Mouse (Mus musculus) intestine, embryonic 16.5 days (tissue): ENCODE measurements around the gene Ccnt2. TPM values are rescaled to one million over a fixed set of nuclear protein-coding genes. Genes with fewer than 3 reads are reported as not detected.

Experiments used
- ATAC-seq: fragments of 200-750 bp; cut with Nextera tagmentation; 2 replicates; pipeline ENCODE4 v1.8.0; 2017; ENCODE audit warnings: moderate TSS enrichment, moderate library complexity
- H3K27ac ChIP-seq: fragments of 300-500 bp; sonication (generic); 2 replicates; pipeline ENCODE4 v1.5.1; 2014; ENCODE audit warnings: mild to moderate bottlenecking, low read length
- H3K27me3 ChIP-seq: fragments of 300-500 bp; sonication (generic); replicated peaks from 2 replicates; pipeline ENCODE4 v1.6.1; 2014; ENCODE audit warnings: low read length, control low read depth, mixed read lengths; ENCODE audit not compliant: control insufficient read depth, insufficient read depth
- H3K36me3 ChIP-seq: fragments of 300-500 bp; sonication (generic); 2 replicates; pipeline ENCODE4 v1.6.1; 2014; ENCODE audit warnings: low read length, control low read depth; ENCODE audit not compliant: control insufficient read depth, insufficient read depth
- H3K4me1 ChIP-seq: fragments of 300-500 bp; sonication (generic); 2 replicates; pipeline ENCODE4 v1.6.1; 2014; ENCODE audit warnings: low read length, control low read depth, mixed read lengths; ENCODE audit not compliant: control insufficient read depth, insufficient read depth
- H3K4me2 ChIP-seq: fragments of 300-500 bp; sonication (generic); 2 replicates; pipeline ENCODE4 v1.6.1; 2014; ENCODE audit warnings: low read depth, low read length, control low read depth
- H3K4me3 ChIP-seq: fragments of 300-500 bp; sonication (generic); 2 replicates; pipeline ENCODE4 v1.5.1; 2014; ENCODE audit warnings: mild to moderate bottlenecking, low read length
- H3K9ac ChIP-seq: fragments of 300-500 bp; sonication (generic); 2 replicates; pipeline ENCODE4 v1.6.1; 2014; ENCODE audit warnings: low read depth, low read length
- H3K9me3 ChIP-seq: fragments of 300-500 bp; sonication (generic); 2 replicates; pipeline ENCODE4 v1.6.1; 2016; ENCODE audit warnings: low read length, control low read depth; ENCODE audit not compliant: control insufficient read depth
- whole genome bisulfite sequencing: fragments of 180-500 bp; shearing (Covaris S2); extraction: QIAGEN DNeasy Blood & Tissue Kit; methylation state at CpG from one replicate; pipeline ENCODE4 v1.1.7; 2014; 5-methylcytosine and 5-hydroxymethylcytosine counted together
- polyA plus RNA-seq: library from polyadenylated mRNA; unstranded; fragments of >200 nt; fragmentation: Nextera tagmentation; extraction: Ambion mirVana; gene quantifications from 2 replicates; pipeline ENCODE4 v1.2.1, GENCODE M21; 2015

The Ccnt2 gene
- polyA plus RNA-seq, 1 experiment from 2014 or later, result 51.5 TPM

DNA sequence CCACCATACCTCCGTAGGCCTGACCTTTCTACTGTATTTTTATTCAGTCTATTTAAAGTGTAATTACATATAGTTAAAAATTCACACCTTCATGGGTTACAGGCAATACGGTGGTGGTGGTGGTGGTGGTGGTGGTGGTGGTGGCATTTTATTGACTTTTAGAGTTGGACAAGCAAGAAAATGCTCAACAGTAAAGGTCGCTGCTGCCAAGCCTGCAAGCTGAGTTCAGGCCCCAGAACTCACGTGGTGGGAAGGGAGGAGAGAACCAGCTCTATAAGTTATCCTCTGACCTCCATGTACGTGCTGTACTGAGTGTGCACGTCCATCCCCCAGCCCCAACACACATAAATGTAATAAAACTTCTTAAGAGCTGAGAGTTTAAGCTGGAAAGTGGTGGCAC, 42.4 kb downstream of the Ccnt2 start:
- no peaks in the 10 kb centered on the region for H3K4me1 ChIP-seq
- no peaks in the 10 kb centered on the region for H3K9me3 ChIP-seq
- no peak overlapping the region for H3K27ac ChIP-seq
- WGBS, result 84% methylated on average over 6 of the region's 6 CpGs
- no peaks in the 10 kb centered on the region for H3K36me3 ChIP-seq
- no peak overlapping the region for H3K4me3 ChIP-seq
- ATAC-seq, result no peak
- H3K9ac ChIP-seq, result no peak overlapping the region
- H3K4me2 ChIP-seq, result no peak overlapping the region
- H3K27me3 ChIP-seq, result no peaks in the 10 kb centered on the region

DNA sequence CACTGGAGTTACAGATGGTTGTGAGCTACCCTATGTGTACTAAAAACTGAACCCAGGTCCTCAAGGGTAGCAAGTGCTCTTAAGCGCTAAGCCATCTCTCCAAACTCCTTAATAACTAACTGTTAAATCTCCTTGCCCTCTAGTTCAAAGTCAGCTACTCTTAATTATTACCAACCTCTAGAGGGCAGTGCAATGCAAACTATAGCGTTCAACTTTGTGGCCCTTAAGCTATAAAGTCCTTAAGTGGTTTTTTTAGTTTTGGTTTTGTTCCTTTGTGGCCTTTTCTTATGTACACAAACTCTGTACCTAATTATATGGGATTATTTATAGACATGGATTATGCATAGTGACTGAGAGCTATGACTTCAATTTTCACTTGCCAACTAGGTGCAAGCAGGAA, 53.4 kb downstream of the Ccnt2 start:
- H3K9me3 ChIP-seq, result no peaks in the 10 kb centered on the region
- H3K4me2 ChIP-seq, result no peak overlapping the region
- WGBS, result 17% methylated on average over 2 of the region's 2 CpGs
- H3K4me3 ChIP-seq, result no peak overlapping the region
- peak; percentile 52; the same call in 1 of the 2 replicates for ATAC-seq
- no peaks in the 10 kb centered on the region for H3K4me1 ChIP-seq
- no peak overlapping the region for H3K27ac ChIP-seq
- H3K9ac ChIP-seq, result no peak overlapping the region
- no peaks in the 10 kb centered on the region for H3K27me3 ChIP-seq
- H3K36me3 ChIP-seq, result no peaks in the 10 kb centered on the region

DNA sequence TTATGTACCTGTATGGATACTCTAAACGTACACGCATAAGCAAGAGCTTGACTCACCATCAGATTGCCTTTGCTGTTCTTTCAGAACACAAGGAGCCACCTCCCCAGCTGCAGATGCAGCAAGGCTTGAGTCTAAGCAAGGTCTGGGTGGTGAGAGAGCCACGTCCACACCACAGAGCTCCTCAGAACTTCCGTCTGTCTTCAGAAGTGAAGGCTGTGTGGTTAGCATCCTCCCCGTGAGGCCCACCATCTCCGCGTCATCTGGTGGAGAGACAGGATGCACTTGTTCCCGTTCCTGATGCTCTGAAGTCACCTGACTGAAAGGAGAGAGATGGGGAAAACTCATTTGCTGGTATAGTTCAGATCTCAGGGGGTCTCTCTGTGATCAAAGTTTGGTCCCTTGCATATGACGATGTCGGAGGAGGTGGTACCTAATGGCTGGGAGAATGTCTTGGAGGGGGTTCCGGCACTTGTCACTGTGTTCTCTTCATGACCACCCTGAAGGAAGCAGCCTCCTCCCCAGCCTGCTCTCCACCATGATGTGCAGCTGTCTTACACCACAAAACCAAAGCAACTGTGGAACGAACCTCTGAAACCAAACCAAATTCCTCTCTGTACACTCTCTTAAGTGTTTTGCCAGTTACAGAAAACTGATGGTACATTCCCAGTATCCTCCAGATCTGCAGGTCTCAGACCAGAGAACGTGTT, 56.4 kb downstream of the Ccnt2 start:
- no peak overlapping the region for H3K4me3 ChIP-seq
- no peaks in the 10 kb centered on the region for H3K27me3 ChIP-seq
- WGBS, result 86% methylated on average over 13 of the region's 13 CpGs
- no peaks in the 10 kb centered on the region for H3K36me3 ChIP-seq
- no peak overlapping the region for H3K27ac ChIP-seq
- H3K4me1 ChIP-seq, result no peaks in the 10 kb centered on the region
- H3K9me3 ChIP-seq, result no peaks in the 10 kb centered on the region
- ATAC-seq, result no peak
- no peak overlapping the region for H3K4me2 ChIP-seq
- H3K9ac ChIP-seq, result no peak overlapping the region

DNA sequence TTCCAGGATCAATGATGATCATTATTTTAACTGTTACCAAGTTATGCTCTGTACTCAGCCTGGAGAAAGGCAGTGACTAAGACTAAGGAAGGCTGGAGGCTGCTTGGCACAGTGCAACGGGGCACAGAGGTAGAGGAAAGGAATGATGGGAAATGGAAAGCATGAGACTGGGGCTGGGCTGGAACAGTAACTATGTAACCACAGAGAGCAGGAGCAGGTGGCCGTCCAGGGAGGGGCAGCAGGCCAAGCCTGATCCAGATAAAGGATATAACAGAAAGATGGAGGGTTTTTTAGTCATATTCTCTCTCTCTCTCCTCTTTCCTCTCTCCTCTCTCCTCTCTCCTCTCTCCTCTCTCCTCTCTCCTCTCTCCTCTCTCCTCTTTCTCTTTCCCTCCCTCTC, 59.8 kb downstream of the Ccnt2 start:
- 42% methylated on average over 2 of the region's 2 CpGs for WGBS
- Histone ChIP-seq H3K9me3 (no peaks in the 10 kb centered on the region), H3K9ac (no peak overlapping the region), H3K4me3 (no peak overlapping the region), H3K27me3 (no peaks in the 10 kb centered on the region), H3K27ac (no peak overlapping the region), H3K4me2 (no peak overlapping the region), H3K36me3 (no peaks in the 10 kb centered on the region), H3K4me1 (no peaks in the 10 kb centered on the region)
- ATAC-seq, result no peak

DNA sequence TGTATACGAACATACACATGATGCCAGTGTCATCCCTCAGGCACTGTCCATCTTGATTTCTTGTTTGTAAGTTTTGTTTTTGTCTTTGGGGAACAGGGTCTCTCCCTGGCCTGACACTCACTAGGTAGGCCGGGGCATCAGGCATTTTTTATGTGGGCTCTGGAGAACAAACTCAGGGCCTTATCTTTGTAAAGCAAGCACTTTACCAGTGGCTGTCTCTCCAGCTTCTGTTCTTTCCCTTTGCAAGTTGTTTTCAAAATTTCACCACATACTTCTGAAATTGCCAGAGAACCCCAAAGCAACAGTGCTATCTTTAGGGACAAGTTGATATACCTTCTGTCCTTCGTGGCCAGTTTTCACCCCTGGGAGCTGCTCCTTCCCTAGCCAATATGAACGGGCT, 60.2 kb downstream of the Ccnt2 start:
- no peaks in the 10 kb centered on the region for H3K36me3 ChIP-seq
- H3K9me3 ChIP-seq, result no peaks in the 10 kb centered on the region
- no peaks in the 10 kb centered on the region for H3K27me3 ChIP-seq
- no peak for ATAC-seq
- 65% methylated on average over 4 of the region's 4 CpGs for WGBS
- H3K4me3 ChIP-seq, result no peak overlapping the region
- no peaks in the 10 kb centered on the region for H3K4me1 ChIP-seq
- H3K9ac ChIP-seq, result no peak overlapping the region
- no peak overlapping the region for H3K27ac ChIP-seq
- no peak overlapping the region for H3K4me2 ChIP-seq

DNA sequence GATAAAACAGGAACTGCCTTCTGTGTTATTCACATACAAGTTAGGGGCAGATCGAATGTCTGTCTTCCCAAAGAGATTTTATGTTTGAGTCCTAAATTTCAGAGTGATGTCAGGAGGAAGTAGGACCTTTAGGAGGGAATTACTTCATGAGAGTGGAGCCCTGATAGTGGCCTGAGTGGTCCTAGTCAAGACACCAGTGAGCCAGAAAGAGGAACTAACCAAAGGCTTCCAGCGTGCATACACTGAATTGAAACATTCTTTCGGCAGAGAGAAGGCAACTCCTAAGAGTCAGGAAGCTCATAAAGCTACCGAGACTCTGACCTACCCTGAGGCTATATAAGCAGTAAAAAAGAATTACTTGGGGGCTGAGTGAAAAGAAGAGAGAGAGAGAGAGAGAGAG, 62.7 kb downstream of the Ccnt2 start:
- Histone ChIP-seq H3K9me3 (no peaks in the 10 kb centered on the region), H3K27me3 (no peaks in the 10 kb centered on the region), H3K36me3 (no peaks in the 10 kb centered on the region), H3K4me1 (no peaks in the 10 kb centered on the region), H3K4me2 (no peak overlapping the region), H3K9ac (no peak overlapping the region), H3K4me3 (no peak overlapping the region), H3K27ac (no peak overlapping the region)
- WGBS, result 67% methylated on average over 4 of the region's 4 CpGs
- ATAC-seq, result no peak

DNA sequence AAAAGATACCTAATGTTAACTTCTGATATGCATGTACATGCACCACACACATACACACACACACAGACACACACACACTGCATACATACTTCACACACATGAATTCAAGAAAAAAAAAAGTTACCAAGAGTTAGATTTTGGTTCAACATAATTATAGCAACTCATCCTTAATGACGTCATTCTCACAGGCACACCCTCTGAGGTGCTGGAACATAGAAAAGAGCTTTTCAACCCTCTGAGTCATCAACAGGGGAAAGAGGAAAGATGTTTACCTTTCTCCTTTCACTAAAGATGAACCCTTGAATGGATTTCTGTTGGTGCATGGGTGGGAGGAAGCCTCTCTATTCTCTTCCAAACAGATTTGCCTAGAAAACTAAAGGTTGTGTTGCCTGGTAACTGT, 64.6 kb downstream of the Ccnt2 start:
- WGBS, result 60% methylated on average over 1 of the region's 1 CpGs

DNA sequence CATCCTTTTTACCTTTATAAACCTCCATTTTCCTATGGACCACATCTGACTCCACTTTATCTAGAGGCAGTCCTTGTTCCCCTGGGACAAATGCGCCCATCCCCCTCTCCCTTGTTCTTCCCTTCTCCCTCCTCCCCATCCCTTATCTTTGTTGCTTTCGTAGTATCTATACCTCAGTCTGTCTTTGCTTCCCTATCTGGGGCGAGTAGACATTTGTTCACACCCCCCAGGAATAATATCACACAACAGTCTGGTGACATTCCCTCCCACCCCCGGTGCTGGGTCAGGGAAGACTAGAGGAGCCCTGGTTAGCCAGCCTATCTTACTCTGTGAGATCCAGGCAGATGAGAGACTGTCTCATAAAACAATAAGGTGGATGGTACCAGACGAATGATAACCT, 71.5 kb downstream of the Ccnt2 start:
- Histone ChIP-seq H3K27ac (no peak overlapping the region), H3K9ac (no peak overlapping the region), H3K4me2 (no peak overlapping the region), H3K9me3 (no peaks in the 10 kb centered on the region), H3K27me3 (no peaks in the 10 kb centered on the region), H3K4me1 (no peaks in the 10 kb centered on the region), H3K4me3 (no peak overlapping the region), H3K36me3 (no peaks in the 10 kb centered on the region)
- 80% methylated on average over 5 of the region's 5 CpGs for WGBS
- ATAC-seq, result no peak

More for the DNA sequence above, 64.6 kb downstream of the Ccnt2 start:
- Histone ChIP-seq H3K27me3 (no peaks in the 10 kb centered on the region), H3K9me3 (no peaks in the 10 kb centered on the region), H3K9ac (no peak overlapping the region), H3K4me2 (no peak overlapping the region), H3K27ac (no peak overlapping the region), H3K36me3 (no peaks in the 10 kb centered on the region), H3K4me1 (no peaks in the 10 kb centered on the region), H3K4me3 (no peak overlapping the region)
- no peak for ATAC-seq

DNA sequence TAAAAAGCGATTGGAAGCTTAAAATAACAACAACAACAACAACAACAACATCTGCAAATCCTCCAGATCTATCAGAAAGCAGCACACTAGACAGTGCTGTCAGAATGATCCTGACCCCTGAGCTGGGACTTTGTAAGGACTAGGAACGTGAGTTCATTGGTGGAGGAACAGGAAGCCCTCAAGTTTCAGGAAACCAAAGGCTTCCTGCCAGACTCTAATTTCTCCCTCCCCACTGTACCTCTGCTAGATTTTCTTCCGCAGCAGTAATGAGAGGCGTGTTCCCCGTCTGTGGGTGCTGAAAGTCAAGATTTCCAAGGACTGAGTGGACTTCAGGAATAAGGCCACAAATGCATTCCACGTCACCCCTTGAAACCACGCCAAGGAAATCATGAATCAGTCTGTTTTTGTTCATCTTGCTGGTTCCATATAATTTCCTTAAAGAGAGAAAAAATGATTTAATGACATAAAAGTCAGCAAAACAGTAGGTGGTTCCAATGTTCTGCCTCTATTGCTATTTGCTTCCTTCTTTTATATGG, 76.2 kb downstream of the Ccnt2 start:
- Histone ChIP-seq H3K4me3 (no peak overlapping the region), H3K9me3 (peaks cover 7% of the 10 kb centered on the region), H3K27ac (no peak overlapping the region), H3K9ac (no peak overlapping the region), H3K36me3 (no peaks in the 10 kb centered on the region), H3K4me2 (no peak overlapping the region), H3K27me3 (no peaks in the 10 kb centered on the region), H3K4me1 (no peaks in the 10 kb centered on the region)
- 74% methylated on average over 7 of the region's 7 CpGs for WGBS
- no peak for ATAC-seq
